Mouse (Mus musculus) frontal cortex, adult (tissue): ENCODE data around the gene Gm5965.
A peak's percentile ranks its signal among the peaks of the same experiment; 100 is the strongest.
"Not testable (repeated sequence)": the region's sequence is repeated elsewhere in the genome, so short reads cannot be mapped to it uniquely, and the experiment has no call there.

Source experiments
- ATAC-seq: cut with Nextera tagmentation; 2 replicates; pipeline ENCODE4 v1.9.2; 2017; ENCODE audit warnings: mild to moderate bottlenecking, moderate library complexity, mixed read lengths; ENCODE audit not compliant: low TSS enrichment

The Gm5965 gene

DNA sequence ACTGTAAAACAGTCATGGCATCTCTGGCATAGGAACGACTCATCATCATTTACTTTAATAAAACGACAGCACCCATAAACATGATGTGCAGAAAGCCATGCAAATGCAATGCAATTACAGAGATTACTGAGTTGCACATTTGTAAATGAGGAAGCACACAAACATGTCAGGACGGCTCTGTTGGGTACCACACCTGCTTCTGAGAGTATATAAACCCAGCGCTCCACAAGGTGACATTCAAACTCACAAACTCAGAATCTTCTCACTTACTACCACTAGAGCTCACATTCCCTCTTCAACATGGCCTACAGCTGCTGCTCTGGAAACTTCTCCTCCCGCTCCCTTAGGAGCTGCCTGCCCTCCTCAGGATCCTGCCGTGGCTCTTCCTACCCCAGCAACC lies at the start of gene Gm5965:
Gene Gm5965 (plus strand): TSS at position 301 of the 400 bp plus-strand sequence.
- no peak for ATAC-seq

DNA sequence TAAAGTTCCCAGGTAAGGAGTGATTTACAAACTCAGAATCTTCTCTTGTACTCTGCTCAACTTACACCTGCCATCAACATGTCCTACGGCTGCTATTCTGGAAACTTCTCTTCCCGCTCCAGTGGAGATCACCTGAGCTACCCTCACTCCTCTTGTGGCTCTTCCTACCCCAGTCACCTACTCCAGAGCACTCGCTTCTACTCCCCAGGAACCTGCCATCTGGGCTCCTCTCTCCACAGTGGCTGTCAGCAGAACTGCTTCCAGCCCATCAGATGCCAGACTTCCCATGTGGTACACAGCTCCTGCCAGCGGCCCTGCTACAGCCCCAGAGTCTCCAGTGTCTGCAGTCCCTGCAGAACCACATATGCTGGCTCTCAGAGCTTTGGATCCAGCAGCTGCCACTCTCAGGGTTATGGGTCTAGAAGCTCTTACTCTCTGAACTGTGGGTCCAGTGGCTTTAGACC lies 48.9 kb upstream of the Gm5965 start, which contains the start of gene Krtap13-1:
Gene Krtap13-1 (plus strand): TSS at position 51 of the 464 bp plus-strand sequence.
- no peak for ATAC-seq

DNA sequence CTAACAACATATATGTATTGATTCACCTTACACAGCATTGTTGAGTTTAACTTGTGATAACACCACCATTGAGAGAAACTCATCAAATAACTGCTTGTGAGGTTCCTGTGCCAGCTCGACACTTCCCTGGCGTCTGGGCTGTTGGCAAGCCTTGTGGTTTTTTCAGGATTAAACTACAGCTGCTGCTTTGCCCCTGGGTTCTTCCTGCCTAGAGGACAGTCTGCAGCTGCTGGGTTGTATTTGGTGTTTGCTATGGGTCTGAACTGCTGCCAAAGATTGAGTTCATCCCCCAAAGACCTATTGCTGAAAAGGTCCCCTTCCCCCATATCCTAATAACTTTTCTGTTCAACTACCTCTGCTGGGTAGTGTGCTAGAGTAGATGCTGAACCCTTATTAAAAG lies 42.3 kb upstream of the Gm5965 start:
- no peak for ATAC-seq

DNA sequence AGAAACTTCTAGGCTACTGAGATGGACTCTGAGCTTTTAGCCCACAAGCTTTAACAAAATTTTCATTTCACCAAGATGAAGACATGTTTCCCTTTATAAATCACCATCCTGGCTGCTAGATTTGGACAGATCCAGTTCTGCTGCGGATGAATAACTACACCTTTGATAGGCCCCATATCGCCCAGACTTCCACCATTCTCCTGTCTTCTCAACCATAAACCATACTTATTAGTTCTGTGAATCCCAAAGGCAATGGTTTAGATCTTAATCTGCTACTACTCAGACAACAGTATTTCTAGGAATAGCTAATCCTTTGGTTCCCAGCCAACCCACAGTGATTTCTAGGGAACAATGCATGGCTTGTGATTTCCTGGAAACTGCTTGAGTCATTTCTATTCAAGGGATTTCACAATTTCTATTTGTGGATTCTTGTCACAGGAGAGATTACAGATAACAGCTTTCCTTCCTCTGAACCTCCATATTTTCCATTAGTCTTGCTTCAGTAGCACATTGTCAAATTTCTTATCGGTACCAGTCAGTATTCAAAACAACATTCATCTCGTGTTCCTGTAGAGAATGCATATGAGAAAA lies 32.9 kb upstream of the Gm5965 start:
- no peak for ATAC-seq

DNA sequence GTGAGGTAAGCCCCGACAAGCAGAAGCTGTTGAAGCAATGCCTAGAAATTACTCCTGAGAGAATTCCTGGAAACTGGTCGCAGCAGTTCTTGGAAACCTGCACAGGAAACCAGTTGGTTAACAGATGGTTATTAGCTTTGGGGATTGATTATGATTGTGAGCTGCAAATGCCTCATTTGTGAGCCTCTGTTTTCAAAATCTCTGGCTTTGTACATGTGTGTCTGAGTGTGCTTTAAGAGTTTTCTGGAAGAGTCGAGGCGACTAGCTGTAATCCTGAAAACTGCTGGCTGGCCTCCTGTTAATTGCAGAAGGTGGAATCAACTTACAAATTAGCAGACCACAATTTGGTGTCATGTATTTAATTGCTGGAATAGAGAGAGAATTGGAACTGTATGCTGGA lies 29.8 kb upstream of the Gm5965 start:
- ATAC-seq = no peak

DNA sequence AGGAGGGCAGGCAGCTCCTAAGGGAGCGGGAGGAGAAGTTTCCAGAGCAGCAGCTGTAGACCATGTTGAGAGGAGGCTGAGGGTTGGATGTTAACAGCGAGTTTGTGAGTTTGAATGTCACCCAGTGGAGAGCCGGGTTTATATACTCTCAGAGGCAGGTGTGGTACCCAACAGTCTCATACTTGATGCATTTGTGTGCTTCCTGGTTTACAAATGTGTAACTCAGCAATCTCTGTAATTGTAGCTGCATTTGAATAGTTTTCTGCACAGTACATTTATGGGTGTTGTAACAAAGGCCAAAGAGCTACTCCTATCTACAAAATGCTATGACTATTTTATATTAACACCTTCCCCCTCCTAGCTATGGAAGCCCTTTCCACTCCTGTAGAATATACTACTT lies 26.2 kb upstream of the Gm5965 start, which contains the start of gene Krtap13:
Gene Krtap13 (minus strand): TSS at position 101 of the 400 bp plus-strand sequence.
- not testable (repeated sequence) for ATAC-seq

DNA sequence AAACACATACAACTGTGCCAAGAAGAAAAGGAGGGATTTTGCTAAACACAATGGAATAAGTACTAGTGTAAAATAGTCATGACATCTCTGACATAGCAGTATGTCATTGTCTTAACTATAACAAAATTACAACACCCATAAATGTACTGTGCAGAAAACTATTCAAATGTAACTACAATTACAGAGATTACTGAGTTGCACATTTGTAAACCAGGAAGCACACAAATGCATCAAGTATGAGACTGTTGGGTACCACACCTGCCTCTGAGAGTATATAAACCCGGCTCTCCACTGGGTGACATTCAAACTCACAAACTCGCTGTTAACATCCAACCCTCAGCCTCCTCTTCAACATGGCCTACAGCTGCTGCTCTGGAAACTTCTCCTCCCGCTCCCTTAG lies 19.1 kb upstream of the Gm5965 start, which contains the start of gene 2310034C09Rik:
Gene 2310034C09Rik (plus strand): TSS at position 301 of the 400 bp plus-strand sequence.
- not testable (repeated sequence) for ATAC-seq

DNA sequence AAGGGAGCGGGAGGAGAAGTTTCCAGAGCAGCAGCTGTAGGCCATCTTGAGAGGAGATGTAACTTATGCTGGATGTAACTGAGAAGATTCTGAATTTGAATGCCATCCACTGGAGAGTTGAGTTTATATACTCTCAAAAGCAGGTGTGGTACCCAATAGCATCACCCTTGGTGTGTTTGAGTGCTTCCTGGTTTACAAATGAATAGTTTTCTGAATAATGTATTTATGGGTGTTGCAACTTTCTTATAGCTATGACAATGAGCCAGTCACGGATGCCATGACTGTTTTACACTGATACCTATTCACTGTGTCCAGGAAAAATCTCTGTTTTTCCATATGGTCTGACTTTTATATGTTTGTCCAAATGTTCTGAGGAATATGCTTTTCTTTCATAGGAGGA lies 3.6 kb upstream of the Gm5965 start, which contains the start of gene 2310057N15Rik:
Gene 2310057N15Rik (minus strand): TSS at position 101 of the 400 bp plus-strand sequence.
- ATAC-seq = no peak

DNA sequence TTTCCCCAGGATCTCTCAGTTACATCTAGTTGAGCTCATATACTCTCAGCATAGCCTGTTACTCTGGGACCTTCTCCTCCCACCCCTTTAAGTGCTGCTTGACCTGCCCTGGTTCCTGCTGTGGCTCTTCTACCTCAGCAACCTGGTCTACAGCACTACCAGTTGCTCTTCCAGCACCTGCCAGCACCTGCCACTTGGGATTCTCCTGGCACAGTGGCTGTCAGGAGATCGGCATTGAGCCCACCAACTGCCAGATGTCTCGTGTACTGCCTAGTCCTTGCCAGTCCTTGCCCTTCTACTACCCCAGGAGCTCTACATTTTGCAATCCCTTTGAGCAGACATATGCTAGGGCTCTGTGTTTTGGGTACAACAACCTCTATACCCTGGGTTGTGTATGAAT lies 9.1 kb downstream of the Gm5965 start:
- no peak for ATAC-seq

DNA sequence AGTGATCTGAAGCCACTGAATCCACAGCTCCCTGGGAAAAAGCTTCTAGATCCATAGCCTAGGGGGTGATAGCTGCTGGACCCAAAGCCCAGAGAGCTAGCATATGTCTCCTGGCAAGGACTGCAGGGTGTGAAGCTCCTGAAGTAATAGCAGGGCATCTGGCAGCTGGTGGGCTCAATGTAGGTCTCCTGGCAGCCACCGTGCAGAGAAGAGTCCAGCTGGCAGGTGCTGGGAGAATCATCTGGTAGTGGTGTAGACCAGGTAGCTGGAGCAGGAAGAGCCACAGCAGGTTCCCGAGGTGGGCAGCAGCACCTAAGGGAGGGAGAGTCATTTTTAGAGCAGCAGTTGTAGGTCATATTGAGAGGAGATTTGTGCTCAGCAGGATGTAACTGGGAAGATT lies 34.1 kb downstream of the Gm5965 start, which contains the start of gene Gm20741:
Gene Gm20741 (minus strand): TSS at position 394 of the 400 bp plus-strand sequence.
- peak; percentile 31; the same call in 1 of the 2 replicates for ATAC-seq

DNA sequence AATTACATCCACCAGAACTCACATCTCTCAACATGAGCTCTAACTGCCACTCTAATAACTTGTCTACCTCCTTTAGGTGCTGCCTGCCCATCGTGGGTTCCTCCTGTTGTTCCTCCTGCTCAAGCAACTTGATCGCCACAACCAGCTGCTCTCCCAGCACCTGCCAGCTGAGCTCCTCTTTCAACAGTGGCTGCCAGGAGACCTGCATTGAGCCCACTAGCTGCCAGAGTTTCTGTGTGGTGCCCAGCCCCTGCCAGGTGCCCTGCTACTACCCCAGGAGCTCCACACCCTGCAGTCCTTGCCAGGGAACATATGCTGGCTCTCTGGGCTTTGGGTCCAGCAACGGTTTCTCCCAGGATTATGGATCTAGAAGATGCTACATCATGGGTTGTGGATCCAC lies 42.4 kb downstream of the Gm5965 start, which contains the start of gene Krtap15:
Gene Krtap15 (plus strand): TSS at position 150 of the 400 bp plus-strand sequence.
- ATAC-seq = no peak

DNA sequence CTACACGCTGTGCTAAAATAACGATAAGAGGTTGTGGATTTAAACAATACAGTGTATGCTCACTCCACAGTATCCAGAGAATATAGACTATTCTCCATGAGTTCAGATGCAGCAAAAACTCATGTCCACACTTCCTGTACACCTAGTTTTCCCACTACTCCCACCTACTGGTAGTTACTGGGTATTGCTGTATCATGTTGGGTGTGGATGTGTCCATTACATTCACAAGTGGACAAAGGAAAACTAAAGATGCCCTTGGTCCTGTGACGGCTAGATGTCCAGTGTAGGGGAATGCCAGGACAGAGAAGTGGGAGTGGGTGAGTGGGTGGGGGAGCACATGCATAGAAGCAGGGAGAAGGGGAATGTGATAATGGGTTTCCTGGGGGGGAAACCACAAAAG lies 46.0 kb downstream of the Gm5965 start:
- ATAC-seq = peak; percentile 74; the same call in 1 of the 2 replicates

DNA sequence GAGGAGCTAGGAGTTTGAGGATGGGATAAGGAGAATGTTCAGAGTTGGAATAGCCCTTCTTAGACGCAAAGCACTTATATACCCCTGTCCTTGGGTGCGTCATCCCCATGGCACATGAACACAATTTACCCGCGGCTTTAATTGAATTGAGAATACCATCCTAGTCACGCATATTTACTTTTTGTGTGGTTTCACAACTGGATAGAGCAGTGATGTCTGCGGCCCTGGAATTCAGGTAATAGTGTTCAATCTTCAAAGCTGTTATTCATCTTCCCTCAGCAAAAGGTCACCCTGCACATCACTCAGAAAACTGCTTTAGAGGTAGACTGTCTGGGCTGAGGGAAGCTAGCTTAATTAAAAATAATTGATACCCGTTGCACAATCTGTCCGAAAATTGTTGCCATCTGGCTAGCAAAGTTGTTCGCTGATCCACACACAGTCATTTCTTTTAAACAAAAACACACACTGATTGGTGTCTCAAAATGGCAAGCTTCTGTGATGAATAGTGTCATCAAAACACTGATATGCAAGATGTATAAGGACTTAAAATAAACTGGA lies 48.5 kb downstream of the Gm5965 start, which contains the start of gene Krtap14:
Gene Krtap14 (minus strand): TSS at position 51 of the 558 bp plus-strand sequence.
- no peak for ATAC-seq

DNA sequence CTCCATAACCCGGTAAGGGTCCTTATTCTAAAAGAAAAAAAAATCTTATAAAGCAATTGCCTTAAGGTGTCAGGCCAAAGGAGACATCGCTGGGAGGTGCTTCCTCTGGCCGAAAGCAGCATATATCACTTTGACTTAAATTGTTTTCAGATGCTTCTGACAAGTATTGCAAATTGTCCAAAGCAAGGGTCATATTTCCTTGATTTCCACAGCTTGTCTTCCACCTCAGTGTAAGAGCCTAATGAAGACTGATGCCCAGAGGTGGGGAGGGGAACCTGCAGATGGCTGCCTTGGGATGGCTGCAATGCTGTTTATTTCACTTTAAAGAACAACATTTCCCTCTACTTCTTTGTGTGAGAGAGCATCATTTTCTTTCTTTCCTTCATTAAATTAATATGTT lies 49.3 kb downstream of the Gm5965 start:
- no peak for ATAC-seq
